Mouse (Mus musculus) megakaryocyte-erythroid progenitor cell, adult 5 weeks (primary cell): Measurements from ENCODE around the gene Olfr686. TPM values are rescaled to one million over a fixed set of nuclear protein-coding genes. Genes with fewer than 3 reads are reported as not detected.

Experiments used
- polyA plus RNA-seq: library from polyadenylated mRNA; stranded (reverse); fragments of >175 nt; gene quantifications from 2 replicates; pipeline ENCODE4 v1.2.3, GENCODE M21; 2012

The Olfr686 gene
- not detected in 2 replicates for polyA plus RNA-seq

GRCm38 (mm10) chr7:105207385-105207784, at the start of gene Olfr686:
Olfr686 (minus strand) TSS chr7:105207485.

GRCm38 (mm10) chr7:105185912-105186311, 21.4 kb downstream of the Olfr686 start, which contains the start of gene Olfr685:
Olfr685 (minus strand) TSS chr7:105186012.

GRCm38 (mm10) chr7:105163553-105163952, 43.7 kb downstream of the Olfr686 start, which contains the start of gene Olfr684:
Olfr684 (minus strand) TSS chr7:105163653.

Other genes starting within 250 kb of the Olfr686 start
- not detected in 2 replicates for gene Olfr670, start 244.9 kb downstream of the Olfr686 start, polyA plus RNA-seq
- gene Olfr671, start 228.4 kb downstream of the Olfr686 start, polyA plus RNA-seq = 0.02 TPM in 1 of 2 replicates, not detected in the other
- not detected in 2 replicates for gene Olfr672, start 205.5 kb downstream of the Olfr686 start, polyA plus RNA-seq
- not detected in 2 replicates for gene Olfr675, start 179.0 kb downstream of the Olfr686 start, polyA plus RNA-seq
- not detected in 2 replicates for gene Olfr676, start 174.8 kb downstream of the Olfr686 start, polyA plus RNA-seq
- gene Olfr677, start 156.1 kb downstream of the Olfr686 start, polyA plus RNA-seq = not detected in 2 replicates
- not detected in 2 replicates for gene Olfr678, start 143.0 kb downstream of the Olfr686 start, polyA plus RNA-seq
- gene Olfr679, start 126.3 kb downstream of the Olfr686 start, polyA plus RNA-seq = not detected in 2 replicates
- not detected in 2 replicates for gene Olfr680-ps1, start 114.7 kb downstream of the Olfr686 start, polyA plus RNA-seq
- gene Olfr681, start 90.6 kb downstream of the Olfr686 start, polyA plus RNA-seq = not detected in 2 replicates
- not detected in 2 replicates for gene Olfr683, start 60.5 kb downstream of the Olfr686 start, polyA plus RNA-seq
- gene Olfr684, start 43.8 kb downstream of the Olfr686 start, polyA plus RNA-seq = 0.08 TPM in 1 of 2 replicates, not detected in the other
- gene Olfr685, start 21.5 kb downstream of the Olfr686 start, polyA plus RNA-seq = 0.06 TPM in 1 of 2 replicates, not detected in the other
- not detected in 2 replicates for gene Olfr688, start 80.6 kb upstream of the Olfr686 start, polyA plus RNA-seq
- not detected in 2 replicates for gene Olfr689, start 103.7 kb upstream of the Olfr686 start, polyA plus RNA-seq
- gene Olfr690, start 126.6 kb upstream of the Olfr686 start, polyA plus RNA-seq = not detected in 2 replicates
- not detected in 2 replicates for gene Olfr691, start 134.8 kb upstream of the Olfr686 start, polyA plus RNA-seq
- gene Olfr692, start 160.7 kb upstream of the Olfr686 start, polyA plus RNA-seq = not detected in 2 replicates
- gene Gm5901, start 167.6 kb upstream of the Olfr686 start, polyA plus RNA-seq = not detected in 2 replicates
- 41.2 and 52.9 TPM in 2 replicates for gene Fam160a2, start 192.6 kb upstream of the Olfr686 start, polyA plus RNA-seq
- gene Cnga4, start 197.1 kb upstream of the Olfr686 start, polyA plus RNA-seq = 0.06 TPM in 1 of 2 replicates, not detected in the other
- not detected in 2 replicates for gene Cckbr, start 218.2 kb upstream of the Olfr686 start, polyA plus RNA-seq